Mouse (Mus musculus): ENCODE measurements at regions not wholly inside any gene's neighbourhood (a gene's known extent, or its start where the extent isn't known, plus 50 kb on each side); places are given as distances from the start of the nearest gene placed in this dataset.

DNA sequence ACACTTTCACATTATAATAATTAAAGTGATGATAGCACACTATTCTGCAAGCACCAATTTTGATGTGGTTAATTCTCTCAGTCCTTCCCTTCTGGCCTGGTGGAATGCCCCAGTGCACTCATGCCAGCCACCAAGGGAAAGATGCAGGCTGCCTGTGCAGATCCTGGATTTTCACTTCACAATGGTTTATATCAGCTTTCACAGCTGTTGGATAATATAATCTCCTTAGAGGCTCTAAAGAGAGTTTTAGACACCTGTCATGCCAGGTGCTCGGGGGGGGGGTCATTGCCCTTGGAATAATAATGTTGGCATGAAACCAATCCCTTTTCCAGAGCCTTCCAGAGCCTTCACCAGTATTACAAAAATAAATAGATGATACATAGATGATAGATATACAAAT is 377.1 kb downstream of the Zbbx start:
- DNase-seq (ENCODE audit: low read depth, low spot score) = peak; percentile 34

DNA sequence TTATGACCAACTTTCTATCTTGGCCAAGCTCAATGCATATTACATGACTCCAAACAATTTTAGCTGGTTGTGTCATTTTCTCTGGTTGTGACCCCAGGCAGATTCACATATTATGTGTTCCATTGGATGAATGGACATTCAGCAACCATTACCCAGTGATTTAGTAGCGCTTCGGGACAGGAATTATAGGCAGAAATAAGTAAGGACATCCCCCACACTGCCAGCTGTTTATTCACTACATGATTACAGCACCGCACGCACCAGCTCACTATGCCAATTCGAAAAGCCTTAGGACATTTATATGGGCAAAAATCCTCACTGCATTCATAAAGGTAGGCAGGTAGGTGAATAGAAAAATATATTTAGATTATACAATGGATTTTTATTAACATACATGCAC is 386.5 kb downstream of the Zbbx start:
- no peak for DNase-seq (ENCODE audit: low read depth, low spot score)

DNA sequence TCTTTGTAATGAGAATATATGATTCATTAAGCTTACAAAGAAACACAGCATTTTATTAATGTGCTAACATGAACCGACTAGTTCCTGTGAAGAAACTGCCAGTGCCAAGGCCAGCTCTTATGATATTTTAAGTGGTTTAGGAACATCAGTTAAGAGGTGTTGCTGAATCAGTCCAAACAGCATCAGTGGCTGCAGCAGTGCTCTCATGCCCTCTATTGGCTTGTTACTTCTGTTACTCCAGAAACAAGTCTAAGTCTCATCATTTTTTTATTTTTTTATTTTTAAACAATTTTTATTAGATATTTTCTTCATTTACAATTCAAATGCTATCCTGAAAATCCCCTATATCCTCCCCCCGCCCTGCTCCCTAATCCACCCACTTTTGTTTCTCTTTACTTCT is 422.7 kb downstream of the Zbbx start:
- no peak for DNase-seq (ENCODE audit: low read depth, low spot score)

DNA sequence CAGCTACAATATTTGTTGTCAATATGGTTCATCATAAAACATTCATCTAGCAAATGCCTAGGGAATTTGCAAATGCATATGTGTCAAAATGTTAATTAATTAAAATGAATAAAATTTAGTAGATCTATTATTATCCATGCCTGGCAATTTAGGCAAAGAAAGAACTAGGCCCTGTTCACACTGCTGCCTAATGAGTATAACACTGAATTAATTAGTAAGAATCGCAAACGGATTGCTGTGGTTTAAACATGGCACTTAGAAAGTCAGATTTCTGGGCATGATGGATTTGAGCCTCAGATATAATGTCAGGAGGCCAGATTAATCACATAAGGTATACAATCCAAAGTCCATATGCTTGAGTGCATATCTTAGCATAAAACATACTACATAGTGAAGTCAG is 425.1 kb downstream of the Zbbx start:
- DNase-seq (ENCODE audit: low read depth, low spot score) = no peak

Data from retina, postnatal 7 days (tissue).